Mouse (Mus musculus): Measurements from ENCODE around the gene Ccm2. TPM values are rescaled to one million over a fixed set of nuclear protein-coding genes. Genes with fewer than 3 reads are reported as not detected.

Ccm2 gene
- polyA plus RNA-seq, 1 experiment from 2014 or later = 88.2 TPM

DNA sequence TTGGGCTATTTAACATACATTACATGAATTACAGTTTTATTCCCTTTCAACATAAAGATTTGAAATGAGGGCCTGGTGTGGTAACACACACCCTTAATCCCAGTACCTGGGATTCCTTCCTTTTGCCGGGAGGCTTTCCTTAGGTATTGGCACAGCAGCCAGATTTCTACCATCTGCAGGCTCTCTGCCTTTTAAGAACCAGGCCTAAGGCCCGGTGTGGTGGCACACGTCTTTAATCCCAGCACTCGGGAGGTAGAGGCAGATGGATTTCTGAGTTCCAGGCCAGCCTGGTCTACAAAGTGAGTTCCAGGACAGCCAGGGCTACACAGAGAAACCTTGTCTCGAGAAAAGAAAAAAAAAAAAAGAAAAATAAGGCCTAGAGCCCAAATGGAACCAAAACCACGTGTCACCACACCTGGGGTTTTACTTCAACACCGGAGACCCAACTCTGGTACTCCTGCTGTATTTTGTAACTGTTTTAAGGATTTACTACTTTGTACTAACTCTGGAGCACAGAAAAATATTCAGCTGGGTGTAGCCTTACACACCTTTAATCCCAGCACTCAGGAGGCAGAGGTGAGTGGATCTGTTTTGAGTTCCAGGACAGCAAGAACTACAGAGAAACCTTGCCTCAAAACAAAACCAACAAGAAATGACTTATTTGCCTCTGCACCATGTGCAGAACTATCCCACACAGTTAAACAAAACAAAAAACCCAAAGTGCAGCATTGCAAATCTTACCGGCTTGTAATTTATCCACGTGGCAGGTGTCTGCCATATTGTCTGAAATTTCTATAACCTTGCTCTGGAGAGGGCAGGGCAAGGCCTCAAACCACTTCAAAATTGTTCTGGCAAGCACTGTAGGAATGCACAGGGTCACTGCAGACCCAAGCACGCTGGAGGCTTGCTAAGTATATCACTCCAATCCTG, 19.2 kb upstream of the Ccm2 start:
- Histone ChIP-seq H3K4me3 (ENCODE audit: low read depth, low read length) (peak overlapping the region; percentile 64), H3K36me3 (ENCODE audit: control insufficient read depth, insufficient read depth, low read length) (no peaks in the 10 kb centered on the region), H3K4me1 (replicated peaks; ENCODE audit: control insufficient read depth, insufficient read depth, low read length) (peaks cover 3% of the 10 kb centered on the region; the same call in 1 of the 2 replicates), H3K27ac (ENCODE audit: low read depth, low read length) (peak overlapping the region; percentile 70; the same call in 1 of the 2 replicates), H3K4me2 (replicated peaks; ENCODE audit: low read depth, low read length) (peak overlapping the region; percentile 90), H3K9me3 (ENCODE audit: control insufficient read depth, low read length) (no peaks in the 10 kb centered on the region), H3K9ac (ENCODE audit: low read depth, low read length) (peak overlapping the region; percentile 67), H3K27me3 (ENCODE audit: control insufficient read depth, insufficient read depth, low read length) (no peaks in the 10 kb centered on the region)
- ATAC-seq (ENCODE audit: low FRiP score) = peak; percentile 28
- WGBS = 24% methylated on average over 10 of the region's 10 CpGs
- peak; percentile 13 for DNase-seq (ENCODE audit: low spot score)

DNA sequence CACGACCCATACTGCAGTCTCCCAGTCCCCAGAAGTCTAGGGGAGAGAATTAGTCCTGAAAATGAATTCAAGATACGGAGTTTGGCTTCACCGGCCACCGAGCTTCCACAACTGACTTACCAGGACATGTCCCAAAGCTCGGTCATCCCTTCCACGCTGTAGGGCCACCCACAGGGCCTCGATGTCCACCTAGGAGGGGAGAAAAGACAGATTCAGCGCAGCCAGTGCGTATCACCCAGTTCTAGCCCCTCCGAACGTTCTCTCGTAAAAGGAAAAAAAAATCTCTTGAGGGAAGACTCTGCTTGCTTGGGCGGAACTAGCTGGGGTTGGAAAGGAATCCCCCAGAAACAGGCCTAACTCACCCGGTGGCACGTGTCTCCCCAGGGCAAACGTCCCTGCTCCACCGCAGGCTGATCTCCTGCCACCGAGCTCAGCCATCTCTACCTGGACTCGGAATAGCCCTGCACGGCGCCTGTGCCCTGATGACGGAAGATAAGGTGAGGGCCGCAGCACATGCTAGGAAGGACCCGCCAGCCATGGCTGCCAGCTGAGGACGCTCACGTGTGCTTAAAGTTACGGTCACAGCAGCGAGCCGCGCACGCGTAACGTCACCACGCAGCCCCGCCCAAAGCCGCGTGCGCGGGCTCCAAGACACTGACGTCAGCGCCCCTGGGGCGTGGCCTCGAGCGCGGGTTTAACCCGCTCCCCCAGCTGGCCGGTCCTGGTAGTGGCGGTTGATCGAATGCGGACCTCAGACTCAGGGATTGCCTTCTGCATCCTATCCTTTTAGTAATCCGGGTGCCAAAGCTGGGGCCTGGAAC, 18.3 kb upstream of the Ccm2 start:
- H3K4me3 ChIP-seq (ENCODE audit: low read depth, low read length) = peak overlapping the region; percentile 64
- DNase-seq (ENCODE audit: low spot score) = peak; percentile 100
- WGBS = under 1% methylated on average over 51 of the region's 51 CpGs
- peak overlapping the region; percentile 67 for H3K9ac ChIP-seq (ENCODE audit: low read depth, low read length)
- peak; percentile 96 for ATAC-seq (ENCODE audit: low FRiP score)
- no peaks in the 10 kb centered on the region for H3K36me3 ChIP-seq (ENCODE audit: control insufficient read depth, insufficient read depth, low read length)
- H3K4me1 ChIP-seq (replicated peaks; ENCODE audit: control insufficient read depth, insufficient read depth, low read length) = peaks cover 3% of the 10 kb centered on the region; the same call in 1 of the 2 replicates
- no peaks in the 10 kb centered on the region for H3K9me3 ChIP-seq (ENCODE audit: control insufficient read depth, low read length)
- peak overlapping the region; percentile 70; the same call in 1 of the 2 replicates for H3K27ac ChIP-seq (ENCODE audit: low read depth, low read length)
- H3K4me2 ChIP-seq (replicated peaks; ENCODE audit: low read depth, low read length) = peak overlapping the region; percentile 90
- H3K27me3 ChIP-seq (ENCODE audit: control insufficient read depth, insufficient read depth, low read length) = no peaks in the 10 kb centered on the region

DNA sequence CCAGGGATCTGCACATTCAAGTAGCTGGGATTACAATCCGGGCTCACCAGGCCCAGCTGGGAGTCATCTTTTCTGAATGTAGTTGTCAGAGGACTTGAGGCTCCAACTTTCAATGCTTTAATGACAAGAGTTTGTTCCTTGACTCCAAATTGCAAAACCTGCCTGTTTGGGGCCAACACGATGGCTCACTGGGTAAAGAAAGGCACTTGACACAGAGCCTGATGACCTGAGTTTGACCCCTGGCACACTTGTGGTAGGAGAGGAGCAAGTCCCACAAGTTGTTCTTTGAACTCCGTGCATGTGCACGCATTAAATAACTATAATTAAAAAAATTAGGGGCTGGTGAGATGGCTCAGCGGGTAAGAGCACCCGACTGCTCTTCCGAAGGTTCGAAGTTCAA, 16.7 kb upstream of the Ccm2 start:
- Histone ChIP-seq H3K9me3 (ENCODE audit: control insufficient read depth, low read length) (no peaks in the 10 kb centered on the region), H3K27me3 (ENCODE audit: control insufficient read depth, insufficient read depth, low read length) (no peaks in the 10 kb centered on the region), H3K4me1 (replicated peaks; ENCODE audit: control insufficient read depth, insufficient read depth, low read length) (peaks cover 3% of the 10 kb centered on the region; the same call in 1 of the 2 replicates), H3K9ac (ENCODE audit: low read depth, low read length) (no peak overlapping the region), H3K27ac (ENCODE audit: low read depth, low read length) (no peak overlapping the region), H3K4me3 (ENCODE audit: low read depth, low read length) (no peak overlapping the region), H3K4me2 (replicated peaks; ENCODE audit: low read depth, low read length) (no peak overlapping the region), H3K36me3 (ENCODE audit: control insufficient read depth, insufficient read depth, low read length) (no peaks in the 10 kb centered on the region)
- 93% methylated on average over 8 of the region's 8 CpGs for WGBS
- DNase-seq (ENCODE audit: low spot score) (no peak), ATAC-seq (ENCODE audit: low FRiP score) (no peak)

DNA sequence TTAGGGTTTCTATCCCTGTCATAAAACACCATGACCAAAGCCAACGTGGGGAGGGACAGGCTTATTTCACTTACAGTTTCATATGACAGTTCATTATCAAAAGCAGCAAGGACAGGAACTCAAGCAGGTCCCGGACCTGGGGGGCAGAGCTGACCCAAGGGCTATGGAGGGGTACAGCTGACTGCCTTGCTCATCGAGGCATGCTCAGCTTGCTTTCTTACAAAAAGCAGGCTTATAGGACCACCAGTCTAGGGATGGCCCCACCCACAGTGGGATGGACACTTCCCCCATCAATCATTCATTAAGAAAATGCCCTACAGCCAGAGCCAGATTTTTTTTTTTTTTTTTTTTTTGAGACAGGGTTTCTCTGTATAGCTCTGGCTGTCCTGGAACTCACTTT, 15.9 kb upstream of the Ccm2 start:
- ATAC-seq (ENCODE audit: low FRiP score) (no peak), DNase-seq (ENCODE audit: low spot score) (no peak)
- WGBS = 93% methylated on average over 3 of the region's 3 CpGs
- H3K9me3 ChIP-seq (ENCODE audit: control insufficient read depth, low read length) = no peaks in the 10 kb centered on the region
- H3K4me3 ChIP-seq (ENCODE audit: low read depth, low read length) = no peak overlapping the region
- no peak overlapping the region for H3K4me2 ChIP-seq (replicated peaks; ENCODE audit: low read depth, low read length)
- no peak overlapping the region for H3K9ac ChIP-seq (ENCODE audit: low read depth, low read length)
- H3K4me1 ChIP-seq (replicated peaks; ENCODE audit: control insufficient read depth, insufficient read depth, low read length) = peaks cover 3% of the 10 kb centered on the region; the same call in 1 of the 2 replicates
- H3K36me3 ChIP-seq (ENCODE audit: control insufficient read depth, insufficient read depth, low read length) = no peaks in the 10 kb centered on the region
- no peaks in the 10 kb centered on the region for H3K27me3 ChIP-seq (ENCODE audit: control insufficient read depth, insufficient read depth, low read length)
- no peak overlapping the region for H3K27ac ChIP-seq (ENCODE audit: low read depth, low read length)

DNA sequence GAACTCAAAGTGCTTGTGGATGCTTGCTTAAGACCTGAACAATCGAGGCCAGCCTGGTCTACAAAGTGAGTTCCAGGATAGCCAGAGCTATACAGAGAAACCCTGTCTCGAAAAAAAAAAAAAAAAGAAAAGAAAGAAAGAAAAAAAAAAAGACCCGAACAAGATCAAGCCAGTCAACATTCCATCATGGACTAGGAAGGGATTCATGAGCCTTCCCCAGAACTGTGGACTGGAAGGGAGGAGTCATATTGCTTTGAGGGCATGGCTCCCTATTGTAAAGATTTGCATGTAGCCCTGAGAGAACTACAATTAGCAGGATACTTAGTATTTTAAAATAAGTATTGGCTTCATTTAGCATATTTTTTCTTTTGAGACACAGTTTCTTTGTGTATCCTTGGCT, 2.0 kb upstream of the Ccm2 start:
- 77% methylated on average over 3 of the region's 3 CpGs for WGBS
- no peak for DNase-seq (ENCODE audit: low spot score)
- no peaks in the 10 kb centered on the region for H3K36me3 ChIP-seq (ENCODE audit: control insufficient read depth, insufficient read depth, low read length)
- no peaks in the 10 kb centered on the region for H3K9me3 ChIP-seq (ENCODE audit: control insufficient read depth, low read length)
- H3K4me3 ChIP-seq (ENCODE audit: low read depth, low read length) = no peak overlapping the region
- no peak overlapping the region for H3K27ac ChIP-seq (ENCODE audit: low read depth, low read length)
- no peak overlapping the region for H3K9ac ChIP-seq (ENCODE audit: low read depth, low read length)
- no peaks in the 10 kb centered on the region for H3K27me3 ChIP-seq (ENCODE audit: control insufficient read depth, insufficient read depth, low read length)
- H3K4me2 ChIP-seq (replicated peaks; ENCODE audit: low read depth, low read length) = no peak overlapping the region
- H3K4me1 ChIP-seq (replicated peaks; ENCODE audit: control insufficient read depth, insufficient read depth, low read length) = no peaks in the 10 kb centered on the region
- no peak for ATAC-seq (ENCODE audit: low FRiP score)

DNA sequence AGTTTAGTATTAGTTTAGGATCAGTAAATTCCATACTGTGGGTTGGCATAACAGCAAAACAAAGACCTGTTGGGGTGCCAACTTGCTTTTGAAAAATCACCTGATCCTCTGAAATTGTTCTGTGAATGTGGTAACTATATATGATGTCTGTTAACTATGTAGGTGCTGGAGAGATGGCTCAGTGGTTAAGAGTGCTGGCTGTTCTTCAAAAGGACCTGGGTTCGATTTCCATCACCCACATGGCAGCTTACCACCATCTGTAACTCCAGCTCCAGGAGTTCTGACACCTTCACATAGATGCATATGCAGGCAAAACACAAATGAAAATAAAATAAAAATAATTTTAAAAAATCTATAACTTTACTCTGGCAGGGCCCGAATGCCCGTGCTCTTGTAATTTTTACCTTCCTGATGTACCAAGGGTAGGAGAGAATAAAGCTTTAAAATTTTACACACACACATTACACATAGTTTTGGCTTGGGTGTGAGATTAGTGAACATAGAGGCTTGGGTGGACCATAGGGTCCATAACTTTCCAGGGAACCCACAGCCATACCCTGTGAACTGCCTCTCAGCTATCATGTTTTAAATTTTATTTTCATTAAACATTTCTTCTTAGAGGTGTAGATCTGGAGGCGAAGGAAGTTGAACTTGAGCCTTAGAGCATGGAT, 1.4 kb upstream of the Ccm2 start:
- H3K27me3 ChIP-seq (ENCODE audit: control insufficient read depth, insufficient read depth, low read length) = no peaks in the 10 kb centered on the region
- no peaks in the 10 kb centered on the region for H3K36me3 ChIP-seq (ENCODE audit: control insufficient read depth, insufficient read depth, low read length)
- no peaks in the 10 kb centered on the region for H3K9me3 ChIP-seq (ENCODE audit: control insufficient read depth, low read length)
- H3K4me3 ChIP-seq (ENCODE audit: low read depth, low read length) = no peak overlapping the region
- no peak overlapping the region for H3K9ac ChIP-seq (ENCODE audit: low read depth, low read length)
- H3K27ac ChIP-seq (ENCODE audit: low read depth, low read length) = no peak overlapping the region
- DNase-seq (ENCODE audit: low spot score) = no peak
- no peak for ATAC-seq (ENCODE audit: low FRiP score)
- H3K4me1 ChIP-seq (replicated peaks; ENCODE audit: control insufficient read depth, insufficient read depth, low read length) = no peaks in the 10 kb centered on the region
- 97% methylated on average over 4 of the region's 4 CpGs for WGBS
- H3K4me2 ChIP-seq (replicated peaks; ENCODE audit: low read depth, low read length) = no peak overlapping the region

DNA sequence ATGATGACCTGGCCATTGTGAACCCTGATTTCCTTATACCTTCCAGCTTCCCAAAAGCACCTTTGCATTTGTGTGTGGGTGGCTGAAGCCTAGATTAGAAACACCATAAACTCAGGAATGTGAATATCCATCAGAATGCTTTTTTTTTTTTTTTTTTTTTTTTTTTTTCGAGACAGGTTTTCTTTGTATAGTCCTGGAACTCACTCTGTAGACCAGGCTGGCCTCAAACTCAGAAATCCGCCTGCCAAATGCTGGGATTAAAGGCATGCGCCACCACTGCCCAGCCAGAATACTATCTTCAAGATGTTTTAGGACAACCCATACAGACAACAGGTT, 862 bp upstream of the Ccm2 start:
- Histone ChIP-seq H3K27ac (ENCODE audit: low read depth, low read length) (peak overlapping the region; percentile 97), H3K27me3 (ENCODE audit: control insufficient read depth, insufficient read depth, low read length) (no peaks in the 10 kb centered on the region), H3K4me2 (replicated peaks; ENCODE audit: low read depth, low read length) (peak overlapping the region; percentile 51), H3K4me1 (replicated peaks; ENCODE audit: control insufficient read depth, insufficient read depth, low read length) (no peaks in the 10 kb centered on the region), H3K4me3 (ENCODE audit: low read depth, low read length) (peak overlapping the region; percentile 91), H3K9me3 (ENCODE audit: control insufficient read depth, low read length) (no peaks in the 10 kb centered on the region), H3K36me3 (ENCODE audit: control insufficient read depth, insufficient read depth, low read length) (no peaks in the 10 kb centered on the region), H3K9ac (ENCODE audit: low read depth, low read length) (peak overlapping the region; percentile 81)
- ATAC-seq (ENCODE audit: low FRiP score) (no peak; the same call in 1 of the 2 replicates), DNase-seq (ENCODE audit: low spot score) (no peak)
- 28% methylated on average over 3 of the region's 3 CpGs for WGBS

GRCm38 (mm10) chr11:6547037-6547680, 472 bp downstream of the Ccm2 start:
- Histone ChIP-seq H3K9me3 (ENCODE audit: control insufficient read depth, low read length) (no peaks in the 10 kb centered on the region), H3K27ac (ENCODE audit: low read depth, low read length) (peak overlapping the region; percentile 97), H3K36me3 (ENCODE audit: control insufficient read depth, insufficient read depth, low read length) (no peaks in the 10 kb centered on the region), H3K9ac (ENCODE audit: low read depth, low read length) (peak overlapping the region; percentile 81), H3K27me3 (ENCODE audit: control insufficient read depth, insufficient read depth, low read length) (no peaks in the 10 kb centered on the region), H3K4me2 (replicated peaks; ENCODE audit: low read depth, low read length) (peak overlapping the region; percentile 51), H3K4me3 (ENCODE audit: low read depth, low read length) (peak overlapping the region; percentile 91), H3K4me1 (replicated peaks; ENCODE audit: control insufficient read depth, insufficient read depth, low read length) (no peaks in the 10 kb centered on the region)
- ATAC-seq (ENCODE audit: low FRiP score) (peak; percentile 76), DNase-seq (ENCODE audit: low spot score) (peak; percentile 68)
- WGBS = under 1% methylated on average over 29 of the region's 41 CpGs

Measured in hindbrain, embryonic 11.5 days (tissue).